Mouse (Mus musculus) forebrain, embryonic 12.5 days (tissue): ENCODE data around the gene Stk19. TPM values are rescaled to one million over a fixed set of nuclear protein-coding genes. Genes with fewer than 3 reads are reported as not detected.

Source experiments
- microRNA-seq: library from miRNA; unstranded; fragments of <30 nt; microRNA quantifications from one replicate; pipeline ENCODE4, GENCODE M21; 2017
- polyA plus RNA-seq: library from polyadenylated mRNA; unstranded; fragments of >200 nt; fragmentation: Nextera tagmentation; extraction: Ambion mirVana; gene quantifications from 2 replicates; pipeline ENCODE4 v1.2.1, GENCODE M21; 2016

Gene Stk19
- polyA plus RNA-seq, 1 experiment from 2014 or later, result 28.6 TPM

Small RNA genes lying within 50 kb of the gene (microRNA-seq; reads per million reads assigned to microRNA genes)
- 1.9 reads per million for gene Mir6970
- gene Mir6971, result 2.2 reads per million
- gene Mir6972, result not detected

Other genes starting within 250 kb of the Stk19 start
- gene Gpsm3, start 247.1 kb downstream of the Stk19 start, polyA plus RNA-seq, result 2.0 and 2.7 TPM in 2 replicates
- 16.6 and 17.8 TPM in 2 replicates for gene Pbx2, start 245.7 kb downstream of the Stk19 start, polyA plus RNA-seq
- 2.6 and 2.9 TPM in 2 replicates for gene Ager, start 239.1 kb downstream of the Stk19 start, polyA plus RNA-seq
- gene Rnf5, start 233.3 kb downstream of the Stk19 start, polyA plus RNA-seq, result 241 and 247 TPM in 2 replicates
- gene Agpat1, start 232.7 kb downstream of the Stk19 start, polyA plus RNA-seq, result 70.5 and 73.9 TPM in 2 replicates
- gene Egfl8, start 221.0 kb downstream of the Stk19 start, polyA plus RNA-seq, result 3.2 and 4.6 TPM in 2 replicates
- 20.3 and 21.2 TPM in 2 replicates for gene Ppt2, start 208.4 kb downstream of the Stk19 start, polyA plus RNA-seq
- gene Prrt1, start 207.4 kb downstream of the Stk19 start, polyA plus RNA-seq, result 2.9 and 3.9 TPM in 2 replicates
- 13.9 and 14.6 TPM in 2 replicates for gene Fkbpl, start 192.2 kb downstream of the Stk19 start, polyA plus RNA-seq
- gene Atf6b, start 189.8 kb downstream of the Stk19 start, polyA plus RNA-seq, result 107 and 109 TPM in 2 replicates
- gene Tnxb, start 166.4 kb downstream of the Stk19 start, polyA plus RNA-seq, result 0.03 and 0.04 TPM in 2 replicates
- not detected in 2 replicates for gene C4b, start 93.1 kb downstream of the Stk19 start, polyA plus RNA-seq
- not detected in 2 replicates for gene Cyp21a1, start 32.4 kb downstream of the Stk19 start, polyA plus RNA-seq
- gene Dxo, start 74 bp upstream of the Stk19 start, polyA plus RNA-seq, result 72.9 and 77.6 TPM in 2 replicates
- 61.8 and 64.8 TPM in 2 replicates for gene Skiv2l, start 13.3 kb upstream of the Stk19 start, polyA plus RNA-seq
- 124 and 133 TPM in 2 replicates for gene Nelfe, start 13.4 kb upstream of the Stk19 start, polyA plus RNA-seq
- 2.9 and 3.6 TPM in 2 replicates for gene Cfb, start 25.6 kb upstream of the Stk19 start, polyA plus RNA-seq
- gene Zbtb12, start 42.5 kb upstream of the Stk19 start, polyA plus RNA-seq, result 9.2 and 10.4 TPM in 2 replicates
- not detected in 2 replicates for gene Gm20547, start 45.1 kb upstream of the Stk19 start, polyA plus RNA-seq
- gene C2, start 61.3 kb upstream of the Stk19 start, polyA plus RNA-seq, result 1.3 and 1.6 TPM in 2 replicates
- gene Ehmt2, start 61.5 kb upstream of the Stk19 start, polyA plus RNA-seq, result 111 and 114 TPM in 2 replicates
- not detected in 2 replicates for gene Slc44a4, start 77.5 kb upstream of the Stk19 start, polyA plus RNA-seq
- 16.2 and 16.9 TPM in 2 replicates for gene Neu1, start 94.3 kb upstream of the Stk19 start, polyA plus RNA-seq
- 0.11 and 0.21 TPM in 2 replicates for gene Hspa1b, start 122.3 kb upstream of the Stk19 start, polyA plus RNA-seq
- gene Gm20481, start 133.0 kb upstream of the Stk19 start, polyA plus RNA-seq, result not detected in 2 replicates
- gene Hspa1a, start 135.2 kb upstream of the Stk19 start, polyA plus RNA-seq, result 2.0 and 2.3 TPM in 2 replicates
- gene Hspa1l, start 135.8 kb upstream of the Stk19 start, polyA plus RNA-seq, result 1.2 and 1.3 TPM in 2 replicates
- 226 and 238 TPM in 2 replicates for gene Lsm2, start 144.9 kb upstream of the Stk19 start, polyA plus RNA-seq
- gene Vars, start 164.0 kb upstream of the Stk19 start, polyA plus RNA-seq, result 158 and 159 TPM in 2 replicates
- 0.17 and 0.27 TPM in 2 replicates for gene Vwa7, start 179.6 kb upstream of the Stk19 start, polyA plus RNA-seq
- 7.4 and 7.7 TPM in 2 replicates for gene Sapcd1, start 191.1 kb upstream of the Stk19 start, polyA plus RNA-seq
- gene Msh5, start 209.8 kb upstream of the Stk19 start, polyA plus RNA-seq, result 5.3 and 5.6 TPM in 2 replicates
- 152 and 155 TPM in 2 replicates for gene Clic1, start 213.0 kb upstream of the Stk19 start, polyA plus RNA-seq
- gene Ddah2, start 222.1 kb upstream of the Stk19 start, polyA plus RNA-seq, result 513 and 534 TPM in 2 replicates
- gene Ly6g6c, start 228.4 kb upstream of the Stk19 start, polyA plus RNA-seq, result not detected in 2 replicates
- 0.40 and 0.54 TPM in 2 replicates for gene Mpig6b, start 229.2 kb upstream of the Stk19 start, polyA plus RNA-seq
- gene Ly6g6e, start 240.0 kb upstream of the Stk19 start, polyA plus RNA-seq, result 0.28 and 0.50 TPM in 2 replicates
- 0.29 and 1.6 TPM in 2 replicates for gene Ly6g6d, start 241.1 kb upstream of the Stk19 start, polyA plus RNA-seq
- gene Ly6g6f, start 248.7 kb upstream of the Stk19 start, polyA plus RNA-seq, result 0.17 and 0.18 TPM in 2 replicates